Mouse (Mus musculus): ENCODE measurements at regions not wholly inside any gene's neighbourhood (a gene's known extent, or its start where the extent isn't known, plus 50 kb on each side); places are given as distances from the start of the nearest gene placed in this dataset.

DNA sequence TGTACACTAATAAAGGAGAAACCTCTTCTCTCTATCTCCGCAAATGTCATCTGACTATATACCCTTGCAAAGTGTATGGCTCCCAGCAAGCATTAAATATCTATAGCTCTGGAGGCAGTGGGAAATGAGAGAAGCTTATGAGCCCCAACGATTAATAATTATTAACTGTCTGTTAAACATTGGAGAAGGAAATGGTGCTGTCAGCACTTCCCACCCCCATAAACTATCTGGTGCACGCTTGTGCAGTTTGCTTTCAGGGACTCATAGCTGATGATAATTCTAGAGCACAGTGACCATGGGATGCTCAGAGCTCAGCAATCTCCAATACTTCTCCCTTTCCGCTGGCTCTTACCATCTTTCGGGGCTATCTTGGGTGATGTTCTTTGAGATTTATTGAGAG lies 541.2 kb downstream of the Grxcr1 start:
- no peak for DNase-seq

DNA sequence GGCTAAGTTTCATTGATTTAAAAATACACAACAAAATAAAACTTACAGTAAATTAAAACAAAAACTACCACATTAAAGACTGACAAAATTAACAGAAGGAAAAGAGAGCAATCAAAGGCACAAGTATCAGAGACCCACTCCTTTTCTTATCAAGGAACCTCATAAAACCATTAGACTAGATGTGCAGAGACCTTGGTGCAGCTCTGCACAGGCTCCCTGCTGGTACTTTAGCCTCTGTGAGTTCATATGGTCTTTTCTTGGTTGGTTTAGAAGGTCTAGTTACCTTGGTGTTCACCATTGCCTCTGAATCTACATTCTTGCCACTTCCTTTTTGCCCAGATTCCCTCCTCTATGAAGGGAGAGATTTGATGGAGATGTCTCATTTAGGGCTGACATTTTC lies 544.2 kb downstream of the Grxcr1 start:
- no peak for DNase-seq

DNA sequence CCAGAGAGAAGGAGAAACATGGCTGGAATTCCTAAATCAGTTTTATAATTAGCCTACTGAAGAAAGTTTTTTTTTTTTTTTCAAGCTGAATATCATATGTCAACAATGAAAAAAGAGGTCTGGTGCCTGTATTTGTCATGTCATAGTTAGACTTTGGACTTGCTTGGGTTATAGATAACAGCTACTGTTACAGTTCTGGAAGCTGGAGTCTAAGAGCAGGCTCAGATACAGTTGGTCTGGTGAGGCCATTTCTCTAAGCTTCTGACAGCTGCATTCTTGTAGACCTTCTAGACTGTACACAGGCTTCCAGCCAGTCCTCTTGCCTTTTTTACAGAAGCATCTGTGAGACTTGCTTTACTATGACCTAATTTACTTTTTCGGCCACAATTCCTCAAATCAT lies 546.9 kb downstream of the Grxcr1 start:
- no peak for DNase-seq

DNA sequence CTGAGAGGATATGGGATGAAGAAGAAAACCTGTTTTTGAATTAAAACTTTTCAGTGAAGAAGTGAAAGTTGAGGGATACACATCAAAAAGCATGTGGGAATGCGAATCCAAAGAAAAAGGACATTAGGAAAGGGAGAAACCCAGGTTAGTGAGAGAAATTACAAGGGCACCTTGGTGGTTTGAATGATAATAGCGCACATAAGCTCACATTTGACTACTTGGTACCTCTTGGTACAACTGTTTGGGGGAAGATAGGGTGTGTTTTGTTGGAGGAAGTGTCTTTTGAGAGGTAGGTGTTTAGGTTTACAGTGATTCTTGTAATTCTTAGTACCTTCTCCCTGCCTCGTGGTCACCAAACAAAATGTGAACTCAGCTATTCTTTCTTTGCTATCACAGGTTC lies 560.8 kb downstream of the Grxcr1 start:
- no peak for DNase-seq

DNA sequence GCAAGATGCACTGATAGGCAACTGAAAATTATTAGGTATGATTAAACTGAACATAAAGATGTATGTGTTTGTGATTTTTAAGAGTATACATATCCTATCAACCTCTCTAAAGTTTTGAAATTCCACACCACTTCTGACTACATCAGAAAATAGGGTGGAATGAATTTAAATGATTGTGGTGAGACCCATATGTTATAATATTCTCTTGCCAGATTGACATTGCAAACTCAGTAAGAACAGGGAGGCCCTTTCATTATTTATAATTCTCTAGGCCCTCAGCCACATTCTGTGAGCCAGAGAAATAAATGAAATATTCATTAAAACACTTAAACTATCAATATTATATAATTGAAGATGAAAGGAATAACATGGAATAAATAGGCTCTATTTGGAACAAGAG lies 586.8 kb downstream of the Grxcr1 start:
- no peak for DNase-seq

DNA sequence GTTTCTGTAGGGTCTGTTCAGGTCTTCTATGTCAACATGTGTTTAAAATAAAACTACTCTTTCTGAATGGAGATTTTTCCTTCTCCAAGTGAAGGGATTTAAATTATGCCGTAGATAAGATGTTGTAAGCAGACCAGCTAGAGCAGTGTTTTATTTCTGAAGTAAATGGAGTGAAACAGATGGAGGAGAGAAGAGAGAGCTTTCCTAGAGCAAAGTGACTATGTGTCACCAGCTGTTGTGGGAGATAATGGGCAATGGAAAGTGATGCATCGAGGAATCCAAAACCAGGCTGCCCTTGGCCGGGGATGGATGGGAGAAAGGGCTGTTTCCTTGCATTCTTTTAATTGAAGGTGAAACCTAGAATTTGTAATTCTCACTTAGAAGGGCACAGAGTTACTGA lies 603.8 kb downstream of the Grxcr1 start:
- DNase-seq, result no peak

DNA sequence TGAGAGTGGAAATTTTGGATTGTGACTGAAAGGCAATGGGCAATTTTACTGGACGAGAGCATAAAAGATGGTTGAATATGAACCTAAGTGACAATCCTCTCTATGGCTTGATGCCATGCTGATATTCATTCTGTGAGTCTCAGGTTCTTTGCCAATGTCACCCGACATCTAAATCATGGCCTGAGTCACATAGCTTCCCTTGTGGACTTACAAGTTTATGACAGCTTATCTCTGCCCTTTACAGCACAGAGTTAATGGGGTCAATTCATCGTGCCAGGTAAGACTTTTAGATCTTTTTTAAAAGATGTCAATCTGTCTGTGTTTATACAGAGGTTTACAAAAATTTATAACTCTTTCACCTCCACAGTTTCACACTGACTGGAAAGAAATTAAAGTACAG lies 641.2 kb downstream of the Grxcr1 start:
- DNase-seq, result no peak

DNA sequence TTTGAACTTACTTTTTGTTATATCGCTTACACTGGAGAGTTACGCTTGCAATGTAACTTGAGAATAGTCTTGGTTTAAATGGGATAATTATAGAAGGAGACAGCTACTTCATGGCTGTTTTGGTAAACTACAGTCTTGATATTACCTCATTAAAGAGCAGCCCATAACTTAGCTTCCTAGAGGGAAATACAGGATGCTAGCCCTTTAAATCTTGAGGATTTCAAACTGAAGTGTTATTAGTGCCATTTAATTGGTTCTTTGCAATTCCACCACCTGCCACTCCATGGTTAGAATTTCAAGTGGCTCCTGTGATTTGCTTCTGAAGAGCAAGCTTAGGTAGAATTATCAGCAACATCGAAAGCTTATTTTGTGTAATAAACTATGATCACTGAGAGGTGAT lies 640.1 kb downstream of the Kctd8 start:
- no peak for DNase-seq

DNA sequence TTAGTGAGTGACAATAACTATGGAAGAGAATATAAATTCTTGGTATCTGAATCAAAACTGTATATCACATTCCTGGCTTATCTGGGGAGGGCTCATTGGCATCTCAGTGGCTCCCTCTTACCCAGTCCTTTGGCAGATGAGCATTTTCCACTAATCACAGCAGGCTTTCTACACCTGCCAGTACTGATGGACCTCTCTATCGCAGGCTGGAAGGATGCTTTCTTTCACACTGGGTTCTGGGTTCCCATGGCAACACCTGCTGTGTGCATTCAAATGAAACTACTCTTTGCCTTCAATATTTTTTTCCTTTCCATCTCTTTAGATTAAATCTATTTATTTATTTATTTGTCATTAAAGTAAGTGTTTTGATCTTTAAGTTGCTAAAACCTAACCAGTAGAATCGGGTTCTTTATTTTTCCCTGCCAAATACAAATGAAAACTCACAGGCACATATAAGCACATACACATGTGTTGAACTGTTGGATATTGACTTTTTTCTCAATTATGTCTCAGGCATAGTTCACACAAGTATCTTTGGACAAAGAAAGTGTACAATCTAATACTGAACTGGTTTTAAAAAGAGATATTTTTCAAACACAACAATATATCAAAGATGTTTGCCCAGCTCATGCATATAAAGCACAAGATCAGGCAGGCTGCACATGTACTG lies 635.9 kb downstream of the Kctd8 start:
- DNase-seq, result no peak

DNA sequence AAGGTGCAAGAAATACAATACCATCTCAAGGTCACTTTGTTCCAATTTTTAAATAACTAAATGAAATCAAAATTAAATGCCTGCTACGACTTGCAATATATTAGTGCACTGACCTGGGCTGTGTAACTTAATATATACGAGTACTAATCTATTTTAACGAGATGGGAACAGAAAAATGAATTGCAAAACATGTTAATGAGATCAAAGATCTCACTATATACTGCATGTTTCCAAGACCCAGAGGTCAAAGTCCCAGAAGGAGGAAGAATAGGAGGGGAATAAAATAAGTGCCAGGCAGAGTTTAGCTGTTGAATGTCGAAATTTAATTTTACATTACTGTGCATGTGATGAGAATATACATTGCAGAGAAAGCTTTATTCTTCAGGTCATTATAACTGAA lies 614.7 kb downstream of the Kctd8 start:
- no peak for DNase-seq

DNA sequence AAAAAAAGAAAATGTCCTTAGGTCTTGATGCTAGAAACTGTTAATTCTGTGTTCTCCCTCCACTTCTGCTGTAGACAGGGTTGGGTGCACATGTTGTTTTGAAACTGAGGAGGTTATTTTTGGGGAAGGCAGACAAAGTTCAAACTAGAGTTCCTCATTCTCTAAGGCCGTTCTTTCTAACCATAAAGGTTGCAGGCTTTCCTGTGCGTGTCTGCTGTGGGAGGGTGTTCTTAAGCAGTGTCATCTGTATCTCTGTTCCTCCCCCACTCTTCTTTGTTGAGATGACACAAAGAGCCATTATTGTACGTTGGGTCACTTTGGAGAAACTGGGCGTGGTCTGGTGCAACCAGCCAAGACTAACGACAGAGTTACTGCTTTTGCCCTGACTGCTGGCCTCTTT lies 606.3 kb downstream of the Kctd8 start:
- peak in 1 of 2 experiments; percentile 14 for DNase-seq

DNA sequence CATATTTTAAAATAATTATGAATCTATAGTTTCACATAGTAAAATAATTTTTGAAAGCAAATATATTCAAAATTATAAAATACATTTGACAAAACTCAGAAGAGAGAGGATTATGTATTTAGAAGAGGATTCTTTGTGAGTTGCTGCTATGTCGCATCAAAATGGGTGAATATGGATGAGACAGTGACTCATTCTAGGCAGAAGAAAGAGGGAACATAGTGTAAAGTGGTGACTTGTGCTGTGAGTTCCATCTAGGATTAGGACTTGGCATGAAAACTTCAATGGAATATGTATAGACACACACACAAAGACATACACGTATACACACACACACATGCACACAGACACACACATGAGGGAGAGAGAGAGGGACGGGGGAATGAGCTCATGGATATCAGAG lies 591.0 kb downstream of the Kctd8 start:
- no peak for DNase-seq

DNA sequence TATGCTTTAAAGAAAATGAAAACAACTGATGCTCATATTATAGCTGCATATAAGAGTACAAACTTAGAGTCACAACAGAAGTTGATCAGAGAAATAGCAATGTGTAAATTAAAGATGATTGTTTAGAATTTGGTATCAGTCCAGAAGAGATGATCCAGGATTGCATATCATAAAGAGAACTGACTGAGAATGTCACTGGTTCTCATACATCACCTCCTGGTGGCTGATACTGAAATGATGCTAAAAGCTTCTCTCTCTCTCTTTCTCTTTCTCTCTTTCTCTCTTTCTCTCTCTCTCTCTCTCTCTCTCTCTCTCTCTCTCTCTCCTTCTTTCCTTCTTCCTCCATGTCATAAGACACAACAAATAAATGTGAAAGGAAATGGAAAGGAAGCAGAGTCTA lies 588.5 kb downstream of the Kctd8 start:
- no peak for DNase-seq
